Mouse (Mus musculus) liver, embryonic 14.5 days (tissue): ENCODE data around the gene Pfdn6. TPM values are rescaled to one million over a fixed set of nuclear protein-coding genes. Genes with fewer than 3 reads are reported as not detected.

Experiments used
- ATAC-seq: fragments of 200-750 bp; cut with Nextera tagmentation; 2 replicates; pipeline ENCODE4 v1.8.0; 2017; ENCODE audit warnings: moderate number of reproducible peaks, mild to moderate bottlenecking, moderate library complexity; ENCODE audit not compliant: insufficient read depth
- DNase-seq, 3 experiments: peaks; one replicate each; pipeline ENCODE4 v3.0.0-alpha.2; 2012 to 2013; ENCODE audit warnings: low read depth in 3 of 3, low spot score in 3 of 3
- H3K27ac ChIP-seq: fragments of 300-500 bp; sonication (generic); 2 replicates; pipeline ENCODE4 v1.5.1; 2014; ENCODE audit warnings: moderate library complexity, mild to moderate bottlenecking, control low read depth, inconsistent platforms
- H3K27me3 ChIP-seq: fragments of 300-500 bp; sonication (generic); 2 replicates; pipeline ENCODE4 v1.6.1; 2014; ENCODE audit warnings: mild to moderate bottlenecking, low read length, moderate library complexity; ENCODE audit not compliant: control insufficient read depth, insufficient read depth
- H3K36me3 ChIP-seq: fragments of 300-500 bp; sonication (generic); replicated peaks from 2 replicates; pipeline ENCODE4 v1.6.1; 2014; ENCODE audit warnings: low read depth; ENCODE audit not compliant: control insufficient read depth, insufficient read depth
- H3K4me1 ChIP-seq, 2 experiments: fragments of 200-500 bp in 1 of 2; fragments of 300-500 bp in 1 of 2; sonication (generic) in 1 of 2; replicated peaks; 2 replicates each; pipeline ENCODE4 v1.6.1; 2012 to 2014; ENCODE audit warnings: antibody characterized with exemption in 1 of 2, inconsistent platforms in 1 of 2, low read length in 1 of 2; ENCODE audit not compliant: control insufficient read depth in 2 of 2, insufficient read depth in 2 of 2
- H3K4me2 ChIP-seq: fragments of 300-500 bp; sonication (generic); 2 replicates; pipeline ENCODE4 v1.6.1; 2014; ENCODE audit warnings: low read depth, mild to moderate bottlenecking, control low read depth, moderate library complexity
- H3K4me3 ChIP-seq, 2 experiments: fragments of 200-500 bp in 1 of 2; fragments of 300-500 bp in 1 of 2; sonication (generic) in 1 of 2; 2 replicates each; pipeline ENCODE4 v1.5.1; 2012 to 2014; ENCODE audit warnings: low read depth in 2 of 2, low read length in 2 of 2, mild to moderate bottlenecking in 2 of 2, control low read depth in 1 of 2, inconsistent platforms in 1 of 2, moderate library complexity in 1 of 2; ENCODE audit not compliant: insufficient read depth in 1 of 2
- H3K9ac ChIP-seq: fragments of 300-500 bp; sonication (generic); replicated peaks from 2 replicates; pipeline ENCODE4 v1.6.1; 2014; ENCODE audit warnings: mild to moderate bottlenecking, control low read depth, moderate library complexity
- H3K9me3 ChIP-seq: fragments of 300-500 bp; sonication (generic); 2 replicates; pipeline ENCODE4 v1.6.1; 2016; ENCODE audit warnings: low read length, mixed read lengths; ENCODE audit not compliant: control insufficient read depth
- CTCF ChIP-seq: IDR thresholded peaks from 2 replicates; pipeline ENCODE4 v1.5.1; 2016; ENCODE audit warnings: antibody characterized with exemption, low read depth, control low read depth
- EP300 ChIP-seq: IDR thresholded peaks from 2 replicates; pipeline ENCODE4 v1.6.1; 2016; ENCODE audit warnings: antibody characterized with exemption, low read depth
- WGBS: fragments of 180-500 bp; shearing (Covaris S2); extraction: QIAGEN DNeasy Blood & Tissue Kit; methylation state at CpG from one replicate; pipeline ENCODE4 v1.1.7; 2014; ENCODE audit not compliant: insufficient replicate concordance; 5-methylcytosine and 5-hydroxymethylcytosine counted together
- polyA plus RNA-seq, 2 experiments: library from polyadenylated mRNA; depleted of rRNA in 1 of 2; stranded (reverse) in 1 of 2; unstranded in 1 of 2; fragments of >200 nt; fragmentation: Nextera tagmentation in 1 of 2; extraction: Ambion mirVana in 1 of 2; gene quantifications; 2 replicates each; pipeline versions ENCODE4 v1.2.1 to v1.2.3; 2012 to 2014

Pfdn6 gene
- polyA plus RNA-seq, 2 experiments, result 62.4 to 103 TPM

DNA sequence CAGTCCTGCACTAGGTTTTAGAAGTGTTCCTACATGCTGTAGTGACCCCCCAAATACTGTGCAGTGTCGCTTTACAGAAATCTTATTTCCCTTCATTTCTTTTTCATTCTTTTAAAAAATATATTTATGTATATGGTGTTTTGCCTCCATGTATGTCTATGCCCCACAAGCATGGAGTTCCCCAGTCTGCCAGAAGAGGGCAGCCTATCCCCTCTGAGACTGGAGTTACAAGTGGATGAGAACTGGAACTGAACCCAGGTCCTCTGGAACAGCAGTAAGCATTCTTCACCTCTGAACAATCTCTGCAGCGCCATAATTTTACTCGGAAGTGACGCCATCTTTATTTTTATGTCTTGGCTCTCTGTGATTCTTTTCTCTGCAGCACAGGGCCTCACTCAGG lies 29.3 kb upstream of the Pfdn6 start:
- H3K9me3 ChIP-seq, result no peaks in the 10 kb centered on the region
- H3K4me2 ChIP-seq, result no peak overlapping the region
- TF ChIP-seq EP300 (no peak), CTCF (peak; percentile 52)
- H3K36me3 ChIP-seq, result no peaks in the 10 kb centered on the region
- no peak overlapping the region for H3K9ac ChIP-seq
- no peaks in the 10 kb centered on the region for H3K27me3 ChIP-seq
- ATAC-seq (no peak), DNase-seq (no peak)
- WGBS, result 67% methylated on average over 4 of the region's 4 CpGs
- no peaks in the 10 kb centered on the region; a peak in 2 of 4 replicates for H3K4me1 ChIP-seq
- H3K27ac ChIP-seq, result no peak overlapping the region
- no peak overlapping the region for H3K4me3 ChIP-seq

DNA sequence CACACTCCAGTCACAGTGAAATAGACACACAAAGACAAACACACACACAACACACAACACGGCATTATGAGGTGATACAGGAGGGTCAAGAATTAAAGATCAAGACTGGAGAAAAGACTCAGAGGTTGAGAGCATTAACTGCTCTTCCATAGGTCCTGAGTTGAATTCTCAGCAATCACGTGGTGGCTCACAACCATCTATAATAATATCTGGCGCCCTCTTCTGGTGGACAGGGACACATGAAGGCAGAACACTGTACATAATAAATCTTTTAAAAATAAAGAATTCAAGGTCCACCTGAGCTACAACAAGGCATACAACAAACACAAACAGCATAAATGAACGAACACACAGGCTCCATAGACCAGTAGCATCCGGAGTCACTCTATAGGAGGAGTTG lies 28.8 kb upstream of the Pfdn6 start:
- no peak overlapping the region for H3K4me2 ChIP-seq
- peak in 2 of 3 experiments; percentile 42 to 57 for DNase-seq

DNA sequence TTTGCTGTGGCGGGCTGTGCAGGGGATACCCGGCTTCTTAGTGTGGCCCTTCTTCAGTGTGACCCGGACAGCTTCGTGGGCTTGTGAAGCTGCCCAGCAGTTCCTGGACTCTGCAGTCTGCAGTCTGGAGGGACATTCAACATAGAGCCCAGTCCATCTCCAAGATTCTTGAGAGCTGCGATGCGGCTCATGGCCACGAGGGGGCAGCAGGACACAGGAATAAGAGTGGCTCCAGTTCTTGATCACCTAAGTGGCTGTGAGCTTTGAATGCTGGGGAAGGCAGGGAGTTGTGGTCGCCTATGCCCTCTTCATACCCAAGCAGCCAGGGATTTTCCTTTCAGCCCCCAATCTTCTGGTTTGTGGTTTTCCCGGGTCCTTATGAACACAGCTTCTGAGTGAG lies 28.3 kb upstream of the Pfdn6 start:
- no peak overlapping the region for H3K4me2 ChIP-seq
- H3K9ac ChIP-seq, result no peak overlapping the region

More for the DNA sequence above, 28.8 kb upstream of the Pfdn6 start:
- TF ChIP-seq CTCF (no peak; the same call in 1 of the 2 replicates), EP300 (no peak)
- Histone ChIP-seq H3K4me1 (no peaks in the 10 kb centered on the region; a peak in 2 of 4 replicates), H3K27ac (no peak overlapping the region), H3K9me3 (no peaks in the 10 kb centered on the region), H3K27me3 (no peaks in the 10 kb centered on the region), H3K4me3 (no peak overlapping the region), H3K36me3 (no peaks in the 10 kb centered on the region; the same call in 1 of the 2 replicates), H3K9ac (no peak overlapping the region)
- peak; percentile 66; the same call in 1 of the 2 replicates for ATAC-seq
- WGBS, result 24% methylated on average over 5 of the region's 5 CpGs

DNA sequence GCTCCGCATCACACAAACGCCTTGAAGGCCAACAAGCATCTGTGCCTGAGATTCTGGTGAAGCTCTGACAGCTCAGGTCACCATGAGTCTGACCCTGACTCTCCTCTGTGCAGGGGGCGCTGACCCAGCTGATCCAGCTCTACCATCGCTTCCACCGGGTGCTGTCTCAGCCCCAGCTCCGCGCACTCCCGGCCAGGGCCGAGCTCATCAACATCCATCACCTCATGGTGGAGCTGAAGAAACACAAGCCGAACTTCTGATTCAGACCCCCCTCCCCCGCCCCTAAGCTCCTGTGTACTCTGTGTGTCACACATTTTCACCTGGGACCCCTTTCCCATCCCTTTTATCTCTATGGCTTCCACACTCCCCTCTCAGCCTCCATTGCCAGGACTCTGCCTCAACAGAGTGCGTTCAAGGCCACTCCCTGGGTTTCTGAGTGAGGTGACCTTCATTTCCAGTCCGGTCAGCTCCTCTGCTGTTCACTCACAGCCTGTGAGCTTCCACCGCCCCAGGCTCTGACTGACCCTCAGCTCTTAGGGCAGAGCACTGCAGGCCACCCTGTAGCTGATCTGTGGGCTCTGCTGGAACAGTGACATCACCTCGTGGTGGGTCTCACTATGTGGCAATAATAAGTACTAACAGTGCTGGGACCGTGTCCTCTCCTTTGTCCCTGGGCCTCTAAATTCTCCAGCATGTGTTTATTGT lies 25.9 kb upstream of the Pfdn6 start:
- Histone ChIP-seq H3K27me3 (no peaks in the 10 kb centered on the region), H3K4me3 (no peak overlapping the region), H3K9me3 (no peaks in the 10 kb centered on the region), H3K27ac (no peak overlapping the region), H3K4me1 (no peaks in the 10 kb centered on the region; a peak in 1 of 4 replicates), H3K4me2 (no peak overlapping the region), H3K36me3 (no peaks in the 10 kb centered on the region; the same call in 1 of the 2 replicates), H3K9ac (no peak overlapping the region)
- DNase-seq, result no peak
- 80% methylated on average over 16 of the region's 16 CpGs for WGBS
- no peak for ATAC-seq
- TF ChIP-seq CTCF (no peak), EP300 (no peak)

More for the DNA sequence above, 28.3 kb upstream of the Pfdn6 start:
- WGBS, result under 1% methylated on average over 9 of the region's 9 CpGs
- Histone ChIP-seq H3K4me3 (no peak overlapping the region), H3K27me3 (no peaks in the 10 kb centered on the region), H3K27ac (no peak overlapping the region), H3K4me1 (no peaks in the 10 kb centered on the region; a peak in 2 of 4 replicates), H3K36me3 (no peaks in the 10 kb centered on the region; the same call in 1 of the 2 replicates), H3K9me3 (no peaks in the 10 kb centered on the region)
- ATAC-seq (peak; percentile 61; the same call in 1 of the 2 replicates), DNase-seq (peak; percentile 59 to 71 (median 65))
- TF ChIP-seq CTCF (peak; percentile 97), EP300 (no peak)

DNA sequence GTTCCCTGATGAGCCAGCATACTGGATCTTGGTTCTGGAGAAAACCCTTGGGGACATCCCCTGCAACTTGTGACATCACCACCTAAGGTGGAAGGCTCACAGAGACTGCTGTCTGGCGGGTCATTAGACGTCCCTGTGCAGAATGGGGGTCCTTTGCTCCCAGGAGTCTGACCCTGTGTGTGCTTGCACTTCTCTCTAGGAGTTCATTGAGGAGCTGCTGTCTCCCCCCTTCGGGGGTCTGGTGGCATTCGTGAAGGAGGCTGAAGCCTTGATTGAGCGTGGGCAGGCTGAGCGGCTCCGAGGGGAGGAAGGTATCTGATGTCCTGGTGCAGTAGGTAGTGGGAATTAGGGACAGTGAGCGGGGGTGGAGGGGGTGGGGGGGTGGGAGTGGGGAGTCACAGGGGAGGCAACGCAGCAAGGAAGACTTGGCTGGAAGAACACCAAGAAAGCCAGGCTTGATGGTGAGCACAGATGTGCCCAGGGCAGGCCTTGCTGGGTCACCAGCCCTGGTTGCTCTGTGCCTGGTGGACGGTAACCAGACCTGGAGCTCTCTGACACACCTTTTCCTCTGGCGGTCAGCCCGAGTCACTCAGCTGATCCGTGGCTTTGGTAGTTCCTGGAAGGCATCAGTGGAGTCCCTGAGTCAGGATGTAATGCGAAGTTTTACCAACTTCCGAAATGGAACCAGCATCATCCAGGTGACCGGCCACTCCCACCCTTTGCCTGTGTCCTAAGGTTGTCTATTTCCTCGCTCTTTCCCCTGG lies 25.1 kb upstream of the Pfdn6 start:
- no peak for DNase-seq
- Histone ChIP-seq H3K9ac (no peak overlapping the region), H3K4me1 (no peaks in the 10 kb centered on the region; a peak in 1 of 4 replicates), H3K36me3 (no peaks in the 10 kb centered on the region; the same call in 1 of the 2 replicates), H3K27me3 (no peaks in the 10 kb centered on the region), H3K9me3 (no peaks in the 10 kb centered on the region), H3K4me3 (no peak overlapping the region), H3K27ac (no peak overlapping the region), H3K4me2 (no peak overlapping the region)
- WGBS, result 83% methylated on average over 17 of the region's 17 CpGs
- TF ChIP-seq CTCF (no peak), EP300 (no peak)
- no peak for ATAC-seq
